ENCODE assay signal across 25 mouse cellular contexts in the genomic region with DNA sequence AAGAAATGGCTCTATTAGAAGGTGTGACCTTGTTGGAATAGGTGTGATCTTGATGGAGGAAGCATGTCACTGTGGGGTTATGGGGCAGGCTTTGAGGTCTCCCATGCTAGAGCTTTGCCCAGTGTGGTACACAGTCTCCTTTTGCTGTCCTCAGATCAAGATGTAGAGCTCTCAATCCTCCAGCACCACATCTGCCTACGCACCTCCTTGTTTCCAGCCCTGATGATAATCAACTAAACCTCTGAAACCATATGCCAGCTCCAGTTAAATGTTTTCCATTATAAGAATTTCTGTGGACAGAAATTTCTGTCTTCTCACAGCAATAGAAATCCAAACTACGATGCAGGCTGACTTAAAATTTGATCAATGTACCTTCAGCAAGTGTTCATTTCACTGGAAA.
"Had no signal": no experiment of that assay in that cellular context is flagged by ENCODE, and none has a peak within 500 bp of the region (broad histone marks: within the 10 kb centered on the region; RNA-seq: fewer than 3 reads in every experiment).

No protein-coding gene starts in this region.

- H3K4me3 ChIP-seq: heart, embryonic 10.5 days; heart, embryonic 12.5 days; hindbrain, embryonic 10.5 days; hindbrain, embryonic 12.5 days; intestine, embryonic 15.5 days; limb, embryonic 10.5 days; limb, embryonic 12.5 days; liver, embryonic 13.5 days; liver, embryonic 15.5 days had no signal

- ATAC-seq: hindbrain, embryonic 16.5 days; inflammation-experienced regulatory T-cells, adult 6 months; intestine, embryonic 15.5 days; intestine, postnatal 0 days; liver, postnatal 0 days had no signal

- DNase-seq: gastrocnemius, postnatal 14 days; heart, adult 18-20 months; heart, postnatal 10 days; heart, postnatal 4 days; kidney, adult 18-20 months; kidney, adult 8-10 months; kidney, postnatal 10 days; kidney, postnatal 25 days; kidney, postnatal 4 days; layer of hippocampus, adult 9-11 months; liver; liver, embryonic 13.5 days; liver, postnatal 0 days had no signal

- H3K27ac ChIP-seq: heart, embryonic 10.5 days; hindbrain, embryonic 10.5 days; hindbrain, embryonic 12.5 days; hindbrain, embryonic 14.5 days; intestine, embryonic 15.5 days; limb, embryonic 10.5 days; limb, embryonic 12.5 days; liver, embryonic 13.5 days; liver, embryonic 15.5 days had no signal
